In genomic region chr16:87699306-87699692, GRCm38 (mm10) we compare ENCODE assay signal across 8 mouse cellular contexts. TPM values are rescaled to one million over a fixed set of nuclear protein-coding genes. Genes with fewer than 3 reads are reported as not detected.
DNase-seq lines count a peak whose midpoint lies in the region; ATAC-seq lines count a peak whose summit lies in the region.

No protein-coding gene starts in this region.

- H3K4me2 ChIP-seq in lung, embryonic 15.5 days: peak overlapping the region; percentile 60
- H3K4me2 ChIP-seq in forebrain, embryonic 11.5 days (ENCODE audit: low read depth, low read length, severe bottlenecking): peak overlapping the region; percentile 77
- H3K4me2 ChIP-seq in intestine, embryonic 14.5 days (ENCODE audit: low read length): peak overlapping the region; percentile 78
- H3K4me2 ChIP-seq in stomach, embryonic 14.5 days (replicated peaks; ENCODE audit: low read depth, low read length): peak overlapping the region; percentile 65

- no peak for DNase-seq in lung, postnatal 14 days
- peak; percentile 78 for DNase-seq in ZHBTc4 (ENCODE audit: low read depth, low spot score)
- DNase-seq in forebrain, embryonic 11.5 days (ENCODE audit: low spot score): no peak
- peak; percentile 89 for DNase-seq in intestine, embryonic 14.5 days (ENCODE audit: low spot score)
- DNase-seq in lung, postnatal 36 days: peak; percentile 56
- no peak for DNase-seq in spleen, adult 12 weeks (ENCODE audit: low spot score)

- no peaks in the 10 kb centered on the region for H3K9me3 ChIP-seq in lung, embryonic 15.5 days
- H3K9me3 ChIP-seq in forebrain, embryonic 11.5 days (ENCODE audit: control insufficient read depth, low read length): no peaks in the 10 kb centered on the region
- no peaks in the 10 kb centered on the region for H3K9me3 ChIP-seq in intestine, embryonic 14.5 days (ENCODE audit: control insufficient read depth, low read length)
- no peaks in the 10 kb centered on the region for H3K9me3 ChIP-seq in stomach, embryonic 14.5 days (ENCODE audit: control insufficient read depth, low read depth, low read length)

- 0% methylated on average over 20 of the region's 20 CpGs for WGBS in lung, embryonic 15.5 days
- under 1% methylated on average over 20 of the region's 20 CpGs for WGBS in forebrain, embryonic 11.5 days
- under 1% methylated on average over 20 of the region's 20 CpGs for WGBS in intestine, embryonic 14.5 days
- WGBS in stomach, embryonic 14.5 days: under 1% methylated on average over 20 of the region's 20 CpGs

- H3K27me3 ChIP-seq in lung, embryonic 15.5 days: no peaks in the 10 kb centered on the region
- H3K27me3 ChIP-seq in forebrain, embryonic 11.5 days (ENCODE audit: control insufficient read depth, insufficient read depth, low read length): no peaks in the 10 kb centered on the region; the same call in 1 of the 2 replicates
- no peaks in the 10 kb centered on the region for H3K27me3 ChIP-seq in intestine, embryonic 14.5 days (replicated peaks; ENCODE audit: control insufficient read depth, insufficient read depth, low read length)
- no peaks in the 10 kb centered on the region for H3K27me3 ChIP-seq in stomach, embryonic 14.5 days (ENCODE audit: control insufficient read depth, insufficient read depth, low read length)

- H3K4me3 ChIP-seq in lung, embryonic 15.5 days: peak overlapping the region; percentile 79
- H3K4me3 ChIP-seq in forebrain, embryonic 11.5 days (ENCODE audit: low read depth, low read length): peak overlapping the region; percentile 83
- peak overlapping the region; percentile 87 for H3K4me3 ChIP-seq in intestine, embryonic 14.5 days (ENCODE audit: low read depth, low read length)
- H3K4me3 ChIP-seq in stomach, embryonic 14.5 days (ENCODE audit: low read depth, low read length): peak overlapping the region; percentile 81

- H3K36me3 ChIP-seq in lung, embryonic 15.5 days: no peaks in the 10 kb centered on the region
- no peaks in the 10 kb centered on the region for H3K36me3 ChIP-seq in forebrain, embryonic 11.5 days (ENCODE audit: control insufficient read depth, insufficient read depth, low read length)
- no peaks in the 10 kb centered on the region for H3K36me3 ChIP-seq in intestine, embryonic 14.5 days (ENCODE audit: control insufficient read depth, insufficient read depth, low read length)
- H3K36me3 ChIP-seq in stomach, embryonic 14.5 days (ENCODE audit: control insufficient read depth, insufficient read depth, low read length): no peaks in the 10 kb centered on the region

- peak overlapping the region; percentile 89 for H3K9ac ChIP-seq in lung, embryonic 15.5 days
- peak overlapping the region; percentile 96 for H3K9ac ChIP-seq in forebrain, embryonic 11.5 days (ENCODE audit: low read length)
- peak overlapping the region; percentile 95 for H3K9ac ChIP-seq in intestine, embryonic 14.5 days (ENCODE audit: low read length)
- H3K9ac ChIP-seq in stomach, embryonic 14.5 days (replicated peaks; ENCODE audit: low read depth, low read length): peak overlapping the region; percentile 97

- peaks cover 26% of the 10 kb centered on the region for H3K4me1 ChIP-seq in lung, embryonic 15.5 days
- peaks cover 8% of the 10 kb centered on the region for H3K4me1 ChIP-seq in forebrain, embryonic 11.5 days (replicated peaks; ENCODE audit: control insufficient read depth, insufficient read depth, low read length)
- peaks cover 14% of the 10 kb centered on the region for H3K4me1 ChIP-seq in intestine, embryonic 14.5 days (replicated peaks; ENCODE audit: control insufficient read depth, insufficient read depth, low read length)
- H3K4me1 ChIP-seq in stomach, embryonic 14.5 days (ENCODE audit: control insufficient read depth, insufficient read depth, low read length): peaks cover 13% of the 10 kb centered on the region; the same call in 1 of the 2 replicates

- H3K27ac ChIP-seq in lung, embryonic 15.5 days: peak overlapping the region; percentile 90
- peak overlapping the region; percentile 86 for H3K27ac ChIP-seq in forebrain, embryonic 11.5 days (ENCODE audit: low read depth, low read length)
- peak overlapping the region; percentile 90 for H3K27ac ChIP-seq in intestine, embryonic 14.5 days (ENCODE audit: low read depth)
- peak overlapping the region; percentile 86 for H3K27ac ChIP-seq in stomach, embryonic 14.5 days (ENCODE audit: low read length)

- ATAC-seq in lung, embryonic 15.5 days (ENCODE audit: borderline replicate concordance, extremely low read depth, low FRiP score, low TSS enrichment): no peak
- peak; percentile 6 for ATAC-seq in forebrain, embryonic 11.5 days (replicated peaks; ENCODE audit: low FRiP score)
- no peak; the same call in 1 of the 2 replicates for ATAC-seq in intestine, embryonic 14.5 days (replicated peaks; ENCODE audit: low FRiP score, low TSS enrichment, low read depth)
- peak; percentile 5; the same call in 1 of the 2 replicates for ATAC-seq in stomach, embryonic 14.5 days (ENCODE audit: insufficient number of reproducible peaks, insufficient read depth, low FRiP score, low read depth)

RNA-seq across cellular contexts. Expression of gene Bach1, which starts 0.6 kb away (rescaled TPM):
- 9.1 and 10.4 TPM in 2 replicates for polyA plus RNA-seq in lung, embryonic 15.5 days (2015; fragmentation: Nextera tagmentation; extraction: Ambion mirVana)
- 18.5 and 18.9 TPM in 2 replicates for polyA plus RNA-seq in forebrain, embryonic 11.5 days (2014; fragmentation: Nextera tagmentation; extraction: Ambion mirVana)
- polyA plus RNA-seq in intestine, embryonic 14.5 days (2014; fragmentation: Nextera tagmentation; extraction: Ambion mirVana): 13.6 and 14.5 TPM in 2 replicates
- 15.3 and 16.2 TPM in 2 replicates for polyA plus RNA-seq in stomach, embryonic 14.5 days (2014; fragmentation: Nextera tagmentation; extraction: Ambion mirVana)

Comparison
In these comparisons a context has a peak if more than half of its experiments do, and no peak if none do; other contexts are left out.
1. DNase-seq: peak in ZHBTc4 (single experiment), intestine, embryonic 14.5 days (single experiment) and lung, postnatal 36 days (single experiment); none in lung, postnatal 14 days (single experiment), forebrain, embryonic 11.5 days (single experiment) and spleen, adult 12 weeks (single experiment).
2. ATAC-seq: peak in forebrain, embryonic 11.5 days (single experiment) and stomach, embryonic 14.5 days (single experiment); none in lung, embryonic 15.5 days (single experiment) and intestine, embryonic 14.5 days (single experiment).
3. Peak in every context shown above with its lines, with median percentiles within 50 percentile points of each other: H3K27ac ChIP-seq, H3K4me2 ChIP-seq, H3K4me3 ChIP-seq and H3K9ac ChIP-seq.